Mouse (Mus musculus): ENCODE results near the gene Trpm3.

- TF ChIP-seq GATA1 (IDR thresholded peaks at IDR 0.05; ENCODE audit: borderline replicate concordance, low read length) = no peak
- no peak for TF ChIP-seq FLI1 (IDR thresholded peaks at IDR 0.05; ENCODE audit: low read length)
Measured at GRCm38 (mm10) chr19:22138590-22139421, at the start of gene Trpm3.
